Mouse (Mus musculus): ENCODE measurements around the gene Slc6a11.

The Slc6a11 gene

GRCm38 (mm10) chr6:114216741-114217414, 85.8 kb downstream of the Slc6a11 start:
- H3K36me3 ChIP-seq (ENCODE audit: control insufficient read depth, insufficient read depth, low read length, poor library complexity, severe bottlenecking) = no peaks in the 10 kb centered on the region
- no peaks in the 10 kb centered on the region for H3K27me3 ChIP-seq (ENCODE audit: control insufficient read depth, insufficient read depth, low read length, poor library complexity, severe bottlenecking)
- no peak for DNase-seq (ENCODE audit: low read depth, low spot score)

- no peaks in the 10 kb centered on the region for H3K36me3 ChIP-seq (ENCODE audit: control insufficient read depth, insufficient read depth, low read length, poor library complexity, severe bottlenecking)
- peak; percentile 3 for DNase-seq (ENCODE audit: low read depth, low spot score)
- H3K27me3 ChIP-seq (ENCODE audit: control insufficient read depth, insufficient read depth, low read length, poor library complexity, severe bottlenecking) = no peaks in the 10 kb centered on the region
These were observed 93.4 kb downstream of the Slc6a11 start for GRCm38 (mm10) chr6:114224399-114224798.

GRCm38 (mm10) chr6:114227378-114227777, 96.3 kb downstream of the Slc6a11 start:
- no peaks in the 10 kb centered on the region for H3K36me3 ChIP-seq (ENCODE audit: control insufficient read depth, insufficient read depth, low read length, poor library complexity, severe bottlenecking)

GRCm38 (mm10) chr6:114228196-114228595, 97.2 kb downstream of the Slc6a11 start:
- Histone ChIP-seq H3K36me3 (ENCODE audit: control insufficient read depth, insufficient read depth, low read length, poor library complexity, severe bottlenecking) (no peaks in the 10 kb centered on the region), H3K27me3 (ENCODE audit: control insufficient read depth, insufficient read depth, low read length, poor library complexity, severe bottlenecking) (no peaks in the 10 kb centered on the region)
- no peak for DNase-seq (ENCODE audit: low read depth, low spot score)

More at GRCm38 (mm10) chr6:114227378-114227777, 96.3 kb downstream of the Slc6a11 start:
- DNase-seq (ENCODE audit: low read depth, low spot score) = no peak
- no peaks in the 10 kb centered on the region for H3K27me3 ChIP-seq (ENCODE audit: control insufficient read depth, insufficient read depth, low read length, poor library complexity, severe bottlenecking)

GRCm38 (mm10) chr6:114238892-114239644, 108.0 kb downstream of the Slc6a11 start:
- Histone ChIP-seq H3K27me3 (ENCODE audit: control insufficient read depth, insufficient read depth, low read length, poor library complexity, severe bottlenecking) (no peaks in the 10 kb centered on the region), H3K36me3 (ENCODE audit: control insufficient read depth, insufficient read depth, low read length, poor library complexity, severe bottlenecking) (no peaks in the 10 kb centered on the region)
- no peak for DNase-seq (ENCODE audit: low read depth, low spot score)

GRCm38 (mm10) chr6:114245665-114246064, 114.6 kb downstream of the Slc6a11 start:
- no peak for DNase-seq (ENCODE audit: low read depth, low spot score)
- no peaks in the 10 kb centered on the region for H3K36me3 ChIP-seq (ENCODE audit: control insufficient read depth, insufficient read depth, low read length, poor library complexity, severe bottlenecking)
- H3K27me3 ChIP-seq (ENCODE audit: control insufficient read depth, insufficient read depth, low read length, poor library complexity, severe bottlenecking) = no peaks in the 10 kb centered on the region

GRCm38 (mm10) chr6:114250311-114250710, 119.3 kb downstream of the Slc6a11 start:
- no peaks in the 10 kb centered on the region for H3K27me3 ChIP-seq (ENCODE audit: control insufficient read depth, insufficient read depth, low read length, poor library complexity, severe bottlenecking)

GRCm38 (mm10) chr6:114254927-114255326, 123.9 kb downstream of the Slc6a11 start:
- no peaks in the 10 kb centered on the region for H3K27me3 ChIP-seq (ENCODE audit: control insufficient read depth, insufficient read depth, low read length, poor library complexity, severe bottlenecking)
- DNase-seq (ENCODE audit: low read depth, low spot score) = no peak
- H3K36me3 ChIP-seq (ENCODE audit: control insufficient read depth, insufficient read depth, low read length, poor library complexity, severe bottlenecking) = no peaks in the 10 kb centered on the region

More at GRCm38 (mm10) chr6:114250311-114250710, 119.3 kb downstream of the Slc6a11 start:
- no peaks in the 10 kb centered on the region for H3K36me3 ChIP-seq (ENCODE audit: control insufficient read depth, insufficient read depth, low read length, poor library complexity, severe bottlenecking)
- peak; percentile 60 for DNase-seq (ENCODE audit: low read depth, low spot score)

- DNase-seq (ENCODE audit: low read depth, low spot score) = no peak
- H3K36me3 ChIP-seq (ENCODE audit: control insufficient read depth, insufficient read depth, low read length, poor library complexity, severe bottlenecking) = no peaks in the 10 kb centered on the region
- H3K27me3 ChIP-seq (ENCODE audit: control insufficient read depth, insufficient read depth, low read length, poor library complexity, severe bottlenecking) = no peaks in the 10 kb centered on the region
These were observed 126.8 kb downstream of the Slc6a11 start for GRCm38 (mm10) chr6:114257762-114258361.

- no peak for DNase-seq (ENCODE audit: low read depth, low spot score)
- H3K36me3 ChIP-seq (ENCODE audit: control insufficient read depth, insufficient read depth, low read length, poor library complexity, severe bottlenecking) = no peaks in the 10 kb centered on the region
- H3K27me3 ChIP-seq (ENCODE audit: control insufficient read depth, insufficient read depth, low read length, poor library complexity, severe bottlenecking) = no peaks in the 10 kb centered on the region
These were observed 127.7 kb downstream of the Slc6a11 start for GRCm38 (mm10) chr6:114258661-114259193.

GRCm38 (mm10) chr6:114261609-114262008, 130.6 kb downstream of the Slc6a11 start:
- DNase-seq (ENCODE audit: low read depth, low spot score) = no peak
- H3K27me3 ChIP-seq (ENCODE audit: control insufficient read depth, insufficient read depth, low read length, poor library complexity, severe bottlenecking) = no peaks in the 10 kb centered on the region
- H3K36me3 ChIP-seq (ENCODE audit: control insufficient read depth, insufficient read depth, low read length, poor library complexity, severe bottlenecking) = no peaks in the 10 kb centered on the region

GRCm38 (mm10) chr6:114264010-114264409, 133.0 kb downstream of the Slc6a11 start:
- DNase-seq (ENCODE audit: low read depth, low spot score) = no peak
- Histone ChIP-seq H3K36me3 (ENCODE audit: control insufficient read depth, insufficient read depth, low read length, poor library complexity, severe bottlenecking) (no peaks in the 10 kb centered on the region), H3K27me3 (ENCODE audit: control insufficient read depth, insufficient read depth, low read length, poor library complexity, severe bottlenecking) (no peaks in the 10 kb centered on the region)

GRCm38 (mm10) chr6:114264426-114264825, 133.4 kb downstream of the Slc6a11 start:
- no peak for DNase-seq (ENCODE audit: low read depth, low spot score)
- H3K36me3 ChIP-seq (ENCODE audit: control insufficient read depth, insufficient read depth, low read length, poor library complexity, severe bottlenecking) = no peaks in the 10 kb centered on the region

GRCm38 (mm10) chr6:114266273-114266672, 135.2 kb downstream of the Slc6a11 start:
- Histone ChIP-seq H3K36me3 (ENCODE audit: control insufficient read depth, insufficient read depth, low read length, poor library complexity, severe bottlenecking) (no peaks in the 10 kb centered on the region), H3K27me3 (ENCODE audit: control insufficient read depth, insufficient read depth, low read length, poor library complexity, severe bottlenecking) (no peaks in the 10 kb centered on the region)
- DNase-seq (ENCODE audit: low read depth, low spot score) = no peak

More at GRCm38 (mm10) chr6:114264426-114264825, 133.4 kb downstream of the Slc6a11 start:
- no peaks in the 10 kb centered on the region for H3K27me3 ChIP-seq (ENCODE audit: control insufficient read depth, insufficient read depth, low read length, poor library complexity, severe bottlenecking)

- Histone ChIP-seq H3K27me3 (ENCODE audit: control insufficient read depth, insufficient read depth, low read length, poor library complexity, severe bottlenecking) (no peaks in the 10 kb centered on the region), H3K36me3 (ENCODE audit: control insufficient read depth, insufficient read depth, low read length, poor library complexity, severe bottlenecking) (no peaks in the 10 kb centered on the region)
- no peak for DNase-seq (ENCODE audit: low read depth, low spot score)
These were observed 136.9 kb downstream of the Slc6a11 start for GRCm38 (mm10) chr6:114267979-114268378.
